Mouse (Mus musculus): ENCODE results near the gene Rnf214.

Gene Rnf214

GRCm38 (mm10) chr9:45906355-45907077, at the start of gene Rnf214, which contains the start of gene Pcsk7:
Rnf214 (minus strand) TSS chr9:45906911.
Pcsk7 (plus strand) TSS chr9:45906497.
- DNase-seq (ENCODE audit: low read depth, low spot score): peak; percentile 97

- DNase-seq (ENCODE audit: low read depth, low spot score): peak; percentile 96
These were observed 48.6 kb upstream of the Rnf214 start, which contains the start of gene Sidt2 for GRCm38 (mm10) chr9:45955107-45955963. Sidt2 (minus strand) TSS chr9:45955258.

- DNase-seq (ENCODE audit: low read depth, low spot score): peak; percentile 73
These were observed 47.8 kb upstream of the Rnf214 start for GRCm38 (mm10) chr9:45954294-45955106.

GRCm38 (mm10) chr9:45953511-45954293, 47.0 kb upstream of the Rnf214 start:
- no peak for DNase-seq (ENCODE audit: low read depth, low spot score)

- DNase-seq (ENCODE audit: low read depth, low spot score): no peak
These were observed 46.2 kb upstream of the Rnf214 start for GRCm38 (mm10) chr9:45952890-45953289.

GRCm38 (mm10) chr9:45952057-45952456, 45.3 kb upstream of the Rnf214 start:
- DNase-seq (ENCODE audit: low read depth, low spot score): no peak

GRCm38 (mm10) chr9:45946872-45947183, 40.1 kb upstream of the Rnf214 start:
- no peak for DNase-seq (ENCODE audit: low read depth, low spot score)

- no peak for DNase-seq (ENCODE audit: low read depth, low spot score)
These were observed 39.6 kb upstream of the Rnf214 start for GRCm38 (mm10) chr9:45946182-45946871.

GRCm38 (mm10) chr9:45945721-45946120, 39.0 kb upstream of the Rnf214 start:
- peak; percentile 47 for DNase-seq (ENCODE audit: low read depth, low spot score)

- DNase-seq (ENCODE audit: low read depth, low spot score): peak; percentile 67
These were observed 38.0 kb upstream of the Rnf214 start for GRCm38 (mm10) chr9:45944506-45945400.

- peak; percentile 71 for DNase-seq (ENCODE audit: low read depth, low spot score)
These were observed 37.2 kb upstream of the Rnf214 start for GRCm38 (mm10) chr9:45943628-45944505.

GRCm38 (mm10) chr9:45942916-45943315, 36.2 kb upstream of the Rnf214 start:
- DNase-seq (ENCODE audit: low read depth, low spot score): no peak

- DNase-seq (ENCODE audit: low read depth, low spot score): no peak
These were observed 35.8 kb upstream of the Rnf214 start for GRCm38 (mm10) chr9:45942464-45942863.

GRCm38 (mm10) chr9:45941329-45941888, 34.7 kb upstream of the Rnf214 start:
- peak; percentile 40 for DNase-seq (ENCODE audit: low read depth, low spot score)

GRCm38 (mm10) chr9:45939794-45940193, 33.1 kb upstream of the Rnf214 start:
- no peak for DNase-seq (ENCODE audit: low read depth, low spot score)

GRCm38 (mm10) chr9:45938952-45939637, 32.4 kb upstream of the Rnf214 start:
- DNase-seq (ENCODE audit: low read depth, low spot score): no peak

GRCm38 (mm10) chr9:45938088-45938487, 31.4 kb upstream of the Rnf214 start:
- no peak for DNase-seq (ENCODE audit: low read depth, low spot score)
